ENCODE assay signal across 8 mouse cellular contexts in the genomic region with DNA sequence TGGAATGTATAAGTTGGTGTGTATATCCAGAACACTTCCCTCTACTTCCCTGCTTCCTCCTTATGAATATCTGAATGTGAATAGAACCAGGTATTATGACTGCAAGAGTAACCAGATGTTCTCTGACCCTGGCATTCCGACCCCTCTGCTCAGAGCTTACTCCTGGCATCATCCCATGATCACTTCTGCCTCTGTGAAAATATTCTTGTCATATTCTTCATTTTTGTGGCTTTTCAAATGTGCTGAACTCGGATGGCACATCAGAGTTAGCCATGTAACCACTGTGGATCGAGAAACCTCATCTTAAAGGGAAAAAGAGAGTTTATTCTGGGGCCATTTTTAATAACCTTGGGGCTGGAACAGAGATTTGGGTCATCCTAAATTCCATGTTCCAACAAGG. TPM values are rescaled to one million over a fixed set of nuclear protein-coding genes. Genes with fewer than 3 reads are reported as not detected.
DNase-seq lines count a peak whose midpoint lies in the region; ATAC-seq and TF ChIP-seq lines count a peak whose summit lies in the region.

A gene (minus strand): TSS at position 101 of the 400 bp plus-strand sequence.

- no peak for DNase-seq in hindbrain, embryonic 11.5 days (ENCODE audit: low spot score)
- DNase-seq in CH12.LX (ENCODE audit: extremely low read depth): no peak
- DNase-seq in embryonic facial prominence, embryonic 14.5 days (ENCODE audit: low spot score): no peak
- DNase-seq in frontal cortex, postnatal 36 days (ENCODE audit: low spot score in 2 of 2): no peak
- DNase-seq in frontal cortex, postnatal 25 days (ENCODE audit: low spot score in 2 of 2): no peak
- no peak for DNase-seq in kidney, adult 18-20 months

- peaks cover 18% of the 10 kb centered on the region for H3K4me1 ChIP-seq in hindbrain, embryonic 12.5 days
- peaks cover 7% of the 10 kb centered on the region; the same call in 1 of the 2 replicates for H3K4me1 ChIP-seq in hindbrain, embryonic 11.5 days (replicated peaks; ENCODE audit: control insufficient read depth, insufficient read depth, low read length)
- peaks cover 7 to 34% of the 10 kb centered on the region in 2 experiments; a peak in 3 of 4 replicates for H3K4me1 ChIP-seq in CH12.LX (ENCODE audit: control insufficient read depth in 1 of 2, insufficient read depth in 2 of 2)
- 0 out of 2 replicates have a peak, but pooled peaks cover 2% of the 10 kb centered on the region for H3K4me1 ChIP-seq in embryonic facial prominence, embryonic 14.5 days (ENCODE audit: control insufficient read depth, insufficient read depth, low read length)
- H3K4me1 ChIP-seq in liver, embryonic 15.5 days (replicated peaks): peaks cover 34% of the 10 kb centered on the region

- no peak for ATAC-seq in hindbrain, embryonic 12.5 days (ENCODE audit: low FRiP score)
- ATAC-seq in hindbrain, embryonic 11.5 days (ENCODE audit: low FRiP score): no peak
- ATAC-seq in embryonic facial prominence, embryonic 14.5 days (ENCODE audit: low read depth): no peak
- ATAC-seq in liver, embryonic 15.5 days (ENCODE audit: insufficient read depth): no peak

- no peak for TF ChIP-seq CTCF in CH12.LX (conservative IDR thresholded peaks at IDR 0.05 in 1 of 2, IDR thresholded peaks at IDR 0.05 in 1 of 2; ENCODE audit: low read depth in 2 of 2, low read length in 2 of 2)

- no peak for TF ChIP-seq RAD21 in CH12.LX (IDR thresholded peaks at IDR 0.05; ENCODE audit: low read depth, low read length)

- H3K27me3 ChIP-seq in hindbrain, embryonic 12.5 days: peaks cover 3% of the 10 kb centered on the region; the same call in 1 of the 2 replicates
- 0 out of 2 replicates have a peak, but pooled peaks cover 2% of the 10 kb centered on the region for H3K27me3 ChIP-seq in hindbrain, embryonic 11.5 days (ENCODE audit: control insufficient read depth, insufficient read depth, low read length)
- H3K27me3 ChIP-seq in CH12.LX (replicated peaks): peaks cover 4% of the 10 kb centered on the region
- no peaks in the 10 kb centered on the region; the same call in 1 of the 2 replicates for H3K27me3 ChIP-seq in embryonic facial prominence, embryonic 14.5 days (replicated peaks; ENCODE audit: control insufficient read depth, insufficient read depth, low read length)
- H3K27me3 ChIP-seq in liver, embryonic 15.5 days: peaks cover 12% of the 10 kb centered on the region

- 0 out of 2 replicates have a peak, but pooled peaks cover 2% of the 10 kb centered on the region for H3K79me2 ChIP-seq in CH12.LX (replicated peaks; ENCODE audit: control insufficient read depth, extremely low read depth, insufficient read depth, poor library complexity, severe bottlenecking)

- H3K27ac ChIP-seq in hindbrain, embryonic 12.5 days: no peak within 1 kb of the TSS
- no peak within 1 kb of the TSS for H3K27ac ChIP-seq in hindbrain, embryonic 11.5 days (ENCODE audit: low read depth, low read length)
- no peak within 1 kb of the TSS for H3K27ac ChIP-seq in CH12.LX (ENCODE audit: insufficient read depth, low read depth)
- no peak within 1 kb of the TSS for H3K27ac ChIP-seq in embryonic facial prominence, embryonic 14.5 days (replicated peaks; ENCODE audit: low read depth, low read length)
- H3K27ac ChIP-seq in liver, embryonic 15.5 days (replicated peaks): peak within 1 kb of the TSS; percentile 55

- TF ChIP-seq EP300 in CH12.LX (IDR thresholded peaks at IDR 0.05; ENCODE audit: low read length): no peak

- H3K4me2 ChIP-seq in hindbrain, embryonic 12.5 days (replicated peaks): peak within 1 kb of the TSS; percentile 91
- no peak within 1 kb of the TSS for H3K4me2 ChIP-seq in hindbrain, embryonic 11.5 days (replicated peaks; ENCODE audit: low read depth, low read length)
- H3K4me2 ChIP-seq in CH12.LX (ENCODE audit: insufficient read depth, low read depth, poor library complexity, severe bottlenecking): peak within 1 kb of the TSS; percentile 65; the same call in 1 of the 2 replicates
- H3K4me2 ChIP-seq in embryonic facial prominence, embryonic 14.5 days (ENCODE audit: low read depth, low read length): peak within 1 kb of the TSS; percentile 92; the same call in 1 of the 2 replicates
- H3K4me2 ChIP-seq in liver, embryonic 15.5 days: peak within 1 kb of the TSS; percentile 85

- H3K9me3 ChIP-seq in hindbrain, embryonic 12.5 days (replicated peaks): no peaks in the 10 kb centered on the region
- H3K9me3 ChIP-seq in hindbrain, embryonic 11.5 days (ENCODE audit: control insufficient read depth, low read length): no peaks in the 10 kb centered on the region
- no peaks in the 10 kb centered on the region for H3K9me3 ChIP-seq in CH12.LX (replicated peaks; ENCODE audit: low read length)
- no peaks in the 10 kb centered on the region for H3K9me3 ChIP-seq in embryonic facial prominence, embryonic 14.5 days (ENCODE audit: control insufficient read depth, low read length)
- H3K9me3 ChIP-seq in liver, embryonic 15.5 days (replicated peaks): no peaks in the 10 kb centered on the region

- in situ Hi-C loops in CH12.LX (cut with MboI; ENCODE audit: low pct_ligation_motif_present, low pct_unique_long_range_greater_than_20kb, low sequenced_read_pairs): no loop called here

- no peak for TF ChIP-seq POLR2A in CH12.LX (IDR thresholded peaks at IDR 0.05; ENCODE audit: low read depth, low read length)

- H3K36me3 ChIP-seq in hindbrain, embryonic 12.5 days: no peaks in the 10 kb centered on the region
- H3K36me3 ChIP-seq in hindbrain, embryonic 11.5 days (ENCODE audit: control insufficient read depth, insufficient read depth, low read length): no peaks in the 10 kb centered on the region
- H3K36me3 ChIP-seq in CH12.LX (replicated peaks in 1 of 2; ENCODE audit: control insufficient read depth in 1 of 2, insufficient read depth in 1 of 2, low read length in 1 of 2): peaks cover 4 to 12% of the 10 kb centered on the region in 2 experiments
- no peaks in the 10 kb centered on the region for H3K36me3 ChIP-seq in embryonic facial prominence, embryonic 14.5 days (ENCODE audit: control insufficient read depth, insufficient read depth, low read length)
- no peaks in the 10 kb centered on the region for H3K36me3 ChIP-seq in liver, embryonic 15.5 days (replicated peaks)

- dilution Hi-C loops in CH12.LX (cut with MboI; ENCODE audit: extremely low pct_ligation_motif_present, extremely low pct_unique_long_range_greater_than_20kb, low sequenced_read_pairs): no loop called here

- H3K4me3 ChIP-seq in hindbrain, embryonic 12.5 days: no peak within 1 kb of the TSS
- no peak within 1 kb of the TSS for H3K4me3 ChIP-seq in hindbrain, embryonic 11.5 days (ENCODE audit: low read depth, low read length)
- peak within 1 kb of the TSS in 2 of 3 experiments; percentile 95 to 96 for H3K4me3 ChIP-seq in CH12.LX (replicated peaks in 1 of 3; ENCODE audit: low read depth in 2 of 3, low read length in 2 of 3, poor library complexity in 1 of 3)
- no peak within 1 kb of the TSS for H3K4me3 ChIP-seq in embryonic facial prominence, embryonic 14.5 days (ENCODE audit: low read depth, low read length)
- peak within 1 kb of the TSS; percentile 87 for H3K4me3 ChIP-seq in liver, embryonic 15.5 days (replicated peaks)

- H3K9ac ChIP-seq in hindbrain, embryonic 12.5 days: no peak within 1 kb of the TSS
- H3K9ac ChIP-seq in hindbrain, embryonic 11.5 days (ENCODE audit: low read depth, low read length): no peak within 1 kb of the TSS
- peak within 1 kb of the TSS; percentile 34; the same call in 1 of the 2 replicates for H3K9ac ChIP-seq in CH12.LX (ENCODE audit: insufficient read depth, low read depth)
- H3K9ac ChIP-seq in embryonic facial prominence, embryonic 14.5 days (ENCODE audit: low read depth, low read length): no peak within 1 kb of the TSS
- peak within 1 kb of the TSS; percentile 82 for H3K9ac ChIP-seq in liver, embryonic 15.5 days

- 72% methylated on average over 3 of the region's 3 CpGs for WGBS in hindbrain, embryonic 12.5 days
- 73% methylated on average over 3 of the region's 3 CpGs for WGBS in hindbrain, embryonic 11.5 days
- WGBS in embryonic facial prominence, embryonic 14.5 days: 69% methylated on average over 3 of the region's 3 CpGs
- 62% methylated on average over 3 of the region's 3 CpGs for WGBS in liver, embryonic 15.5 days (ENCODE audit: insufficient replicate concordance)

TF ChIP-seq in CH12.LX, 34 proteins besides CTCF, POLR2A, EP300 and RAD21:
- no peak for TF ChIP-seq ETS1 (conservative IDR thresholded peaks at IDR 0.05; ENCODE audit: low read depth, low read length)
- TF ChIP-seq BHLHE40 (IDR thresholded peaks at IDR 0.05; ENCODE audit: low read depth, low read length): no peak
- no peak for TF ChIP-seq ZC3H11A (IDR thresholded peaks at IDR 0.05; ENCODE audit: low read depth, low read length)
- no peak for TF ChIP-seq USF1 (IDR thresholded peaks at IDR 0.05; ENCODE audit: low read depth, low read length)
- no peak for TF ChIP-seq IRF4 (IDR thresholded peaks at IDR 0.05; ENCODE audit: low read depth, low read length)
- TF ChIP-seq KAT2A (IDR thresholded peaks at IDR 0.05; ENCODE audit: insufficient replicate concordance, low read length): no peak

RNA-seq across cellular contexts. Expression of the gene that starts here (rescaled TPM):
- 5.4 and 9.9 TPM in 2 replicates for polyA plus RNA-seq in hindbrain, embryonic 12.5 days (2016; fragmentation: Nextera tagmentation; extraction: Ambion mirVana)
- 5.3 and 7.7 TPM in 2 replicates for polyA plus RNA-seq in hindbrain, embryonic 11.5 days (2014; fragmentation: Nextera tagmentation; extraction: Ambion mirVana)
- total RNA-seq in CH12.LX (2012; rRNA removed): not detected in 2 replicates
- total RNA-seq in CH12.LX (2014; rRNA removed): not detected in 2 replicates
- not detected in 2 replicates for polyA plus RNA-seq in CH12.LX (2012; ENCODE audit: insufficient read length, low read depth)
- 3.9 and 20.3 TPM in 2 replicates for polyA plus RNA-seq in embryonic facial prominence, embryonic 14.5 days (2014; fragmentation: Nextera tagmentation; extraction: Ambion mirVana)
- 0.26 TPM in 1 of 2 replicates, not detected in the other for polyA plus RNA-seq in liver, embryonic 15.5 days (2015; fragmentation: Nextera tagmentation; extraction: Ambion mirVana)

Comparison
In these comparisons a context has a peak if more than half of its experiments do, and no peak if none do; other contexts are left out.
1. H3K4me3 ChIP-seq: peak in CH12.LX (2 of 3) and liver, embryonic 15.5 days (single experiment); none in hindbrain, embryonic 12.5 days (single experiment), hindbrain, embryonic 11.5 days (single experiment) and embryonic facial prominence, embryonic 14.5 days (single experiment).
2. H3K9ac ChIP-seq: peak in CH12.LX (single experiment) and liver, embryonic 15.5 days (single experiment); none in hindbrain, embryonic 12.5 days (single experiment), hindbrain, embryonic 11.5 days (single experiment) and embryonic facial prominence, embryonic 14.5 days (single experiment).